Mouse (Mus musculus) embryonic fibroblast, embryonic 13.5 days (primary cell): Measurements from ENCODE around the gene Brk1.

Experiments used
- CTCF ChIP-seq: IDR thresholded peaks from 2 replicates; pipeline ENCODE4 v1.5.1; 2011; ENCODE audit warnings: mild to moderate bottlenecking, control low read depth, low read length, moderate library complexity, borderline replicate concordance; ENCODE audit not compliant: insufficient read depth
- POLR2A ChIP-seq: IDR thresholded peaks from 2 replicates; pipeline ENCODE4 v1.6.1; 2011; ENCODE audit warnings: low read depth, mild to moderate bottlenecking, control low read depth, low read length, moderate library complexity

DNA sequence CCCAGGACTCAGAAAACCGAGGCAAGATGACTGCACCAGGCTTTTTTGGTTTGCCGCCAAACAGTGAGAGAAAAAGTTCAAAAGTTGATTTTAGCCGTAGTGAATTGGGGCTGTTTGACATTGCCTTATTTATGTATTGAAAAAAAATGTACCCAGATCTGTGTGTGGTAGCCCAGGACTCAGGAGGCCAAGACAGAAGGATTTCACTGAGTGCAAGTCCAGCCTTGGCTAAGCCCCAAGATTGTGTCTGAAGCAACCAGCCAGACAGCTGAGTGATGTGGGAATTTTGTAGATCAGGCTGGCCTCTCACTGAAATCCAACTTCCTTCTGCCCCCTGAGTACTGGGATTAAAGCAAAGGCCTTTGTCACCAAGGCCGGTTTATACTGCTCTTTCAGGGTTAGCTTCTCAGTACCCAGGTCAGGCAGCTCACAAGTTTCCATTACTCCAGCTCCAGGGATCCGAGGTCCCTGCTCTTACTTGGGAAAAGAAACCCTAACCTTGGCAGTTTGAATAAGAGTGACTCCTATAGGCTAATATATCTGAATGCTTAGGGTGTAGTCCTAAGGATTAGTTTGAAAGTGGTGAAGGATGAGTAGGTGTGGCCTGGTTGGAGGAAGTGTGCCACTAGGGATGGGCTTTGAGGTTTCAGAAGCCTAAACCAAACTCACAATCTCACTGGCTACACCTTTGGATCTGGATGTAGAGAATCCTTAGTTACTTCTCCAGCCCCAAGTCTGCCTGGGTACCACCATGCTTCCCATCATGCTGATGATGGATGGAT lies 20.6 kb downstream of the Brk1 start:
- TF ChIP-seq POLR2A, result no peak
- no peak for TF ChIP-seq CTCF
